Comparison of ENCODE assay signal across 9 mouse cellular contexts in genomic region chr6:28955581-28955980, GRCm38 (mm10).
A peak's percentile ranks its signal among the peaks of the same experiment; 100 is the strongest.
DNase-seq lines count a peak whose midpoint lies in the region.
"Had no signal": no experiment of that assay in that cellular context is flagged by ENCODE, and none has a peak within 500 bp of the region (broad histone marks: within the 10 kb centered on the region; RNA-seq: fewer than 3 reads in every experiment).

No protein-coding gene starts in this region.

- H3K36me3 ChIP-seq in limb, embryonic 10.5 days: no peaks in the 10 kb centered on the region
- H3K36me3 ChIP-seq: heart, embryonic 13.5 days had no signal

- 17% methylated on average over 11 of the region's 11 CpGs for WGBS in limb, embryonic 10.5 days

- H3K4me3 ChIP-seq in limb, embryonic 10.5 days: no peak overlapping the region
- H3K4me3 ChIP-seq: heart, embryonic 13.5 days had no signal

- no peaks in the 10 kb centered on the region for H3K4me1 ChIP-seq in limb, embryonic 10.5 days
- H3K4me1 ChIP-seq: heart, embryonic 13.5 days had no signal

- no peak overlapping the region for H3K27ac ChIP-seq in limb, embryonic 10.5 days
- H3K27ac ChIP-seq: heart, embryonic 13.5 days had no signal

- no peaks in the 10 kb centered on the region for H3K27me3 ChIP-seq in limb, embryonic 10.5 days (ENCODE audit: low read depth, poor library complexity, severe bottlenecking)

- peak; percentile 59 to 79 for DNase-seq in left cerebral cortex, adult 18-20 months (ENCODE audit: low spot score in 2 of 2)
- no peak for DNase-seq in left cerebral cortex, adult 11 months (ENCODE audit: low spot score)
- peak; percentile 90 for DNase-seq in R1 (ENCODE audit: low read depth, low spot score)
- peak; percentile 72 for DNase-seq in cerebellum, adult 8-10 months
- DNase-seq in gastrocnemius, postnatal 14 days: peak; percentile 44
- peak; percentile 75 for DNase-seq in limb, embryonic 10.5 days (ENCODE audit: low spot score)
- DNase-seq in right cerebral cortex, adult 18-20 months: peak; percentile 40
- DNase-seq in adipocyte (ENCODE audit: low spot score): no peak

- no peaks in the 10 kb centered on the region for H3K9me3 ChIP-seq in limb, embryonic 10.5 days (replicated peaks)

- intact Hi-C loops in gastrocnemius, postnatal 14 days (cut with DNase I; ENCODE audit: low total_unique reads): no loop called here

Comparison
In these comparisons a context has a peak if more than half of its experiments do, and no peak if none do; other contexts are left out.
1. DNase-seq: peak in left cerebral cortex, adult 18-20 months (2 of 2), R1 (single experiment), cerebellum, adult 8-10 months (single experiment), gastrocnemius, postnatal 14 days (single experiment), limb, embryonic 10.5 days (single experiment) and right cerebral cortex, adult 18-20 months (single experiment); none in left cerebral cortex, adult 11 months (single experiment) and adipocyte (single experiment).